Mouse (Mus musculus) thymus, adult 18-20 months (tissue): ENCODE measurements around the gene Kansl1.

ENCODE experiments used
- DNase-seq, 2 experiments: peaks; one replicate each; pipeline ENCODE4 v3.0.0; 2022; ENCODE audit warnings: mixed read lengths in 2 of 2

Kansl1 gene

GRCm38 (mm10) chr11:104438450-104438849 is 30.2 kb downstream of the Kansl1 start:
- DNase-seq, result no peak

GRCm38 (mm10) chr11:104436394-104436954 is 32.2 kb downstream of the Kansl1 start:
- DNase-seq, result no peak

GRCm38 (mm10) chr11:104435753-104436152 is 32.9 kb downstream of the Kansl1 start:
- DNase-seq, result no peak

GRCm38 (mm10) chr11:104435141-104435540 is 33.5 kb downstream of the Kansl1 start:
- no peak for DNase-seq

- no peak for DNase-seq
Measured at GRCm38 (mm10) chr11:104432251-104432650, 36.4 kb downstream of the Kansl1 start.

- no peak for DNase-seq
Measured at GRCm38 (mm10) chr11:104431807-104432206, 36.9 kb downstream of the Kansl1 start.

GRCm38 (mm10) chr11:104424727-104425416 is 43.8 kb downstream of the Kansl1 start:
- peak; percentile 76 to 84 for DNase-seq

- DNase-seq, result no peak
Measured at GRCm38 (mm10) chr11:104412254-104412653, 56.4 kb downstream of the Kansl1 start.

- DNase-seq, result no peak
Measured at GRCm38 (mm10) chr11:104407391-104407790, 61.3 kb downstream of the Kansl1 start.

- DNase-seq, result no peak
Measured at GRCm38 (mm10) chr11:104400961-104401360, 67.7 kb downstream of the Kansl1 start.

- DNase-seq, result no peak
Measured at GRCm38 (mm10) chr11:104399459-104400216, 69.0 kb downstream of the Kansl1 start.

GRCm38 (mm10) chr11:104395648-104396047 is 73.0 kb downstream of the Kansl1 start:
- DNase-seq, result no peak

- no peak for DNase-seq
Measured at GRCm38 (mm10) chr11:104393196-104393595, 75.5 kb downstream of the Kansl1 start.

- DNase-seq, result no peak
Measured at GRCm38 (mm10) chr11:104392153-104392552, 76.5 kb downstream of the Kansl1 start.

- no peak for DNase-seq
Measured at GRCm38 (mm10) chr11:104387284-104387683, 81.4 kb downstream of the Kansl1 start.

- DNase-seq, result no peak
Measured at GRCm38 (mm10) chr11:104386595-104386994, 82.1 kb downstream of the Kansl1 start.

- DNase-seq, result no peak
Measured at GRCm38 (mm10) chr11:104383167-104383810, 85.4 kb downstream of the Kansl1 start.

GRCm38 (mm10) chr11:104381887-104382286 is 86.8 kb downstream of the Kansl1 start:
- no peak for DNase-seq

GRCm38 (mm10) chr11:104379635-104380034 is 89.0 kb downstream of the Kansl1 start:
- no peak for DNase-seq

- DNase-seq, result no peak
Measured at GRCm38 (mm10) chr11:104376291-104376690, 92.4 kb downstream of the Kansl1 start.

GRCm38 (mm10) chr11:104367486-104368190 is 101.0 kb downstream of the Kansl1 start:
- DNase-seq, result no peak

GRCm38 (mm10) chr11:104363823-104364600 is 104.6 kb downstream of the Kansl1 start:
- DNase-seq, result no peak
